Mouse (Mus musculus) stomach, postnatal 0 days (tissue): ENCODE data around the gene Col13a1.

Experiments used
- CTCF ChIP-seq: IDR thresholded peaks from 2 replicates; pipeline ENCODE4 v1.5.1; 2016; ENCODE audit warnings: antibody characterized with exemption, low read depth, mild to moderate bottlenecking, moderate library complexity
- EP300 ChIP-seq: optimal IDR thresholded peaks from 2 replicates; pipeline ENCODE3; 2016; ENCODE audit warnings: antibody characterized with exemption

DNA sequence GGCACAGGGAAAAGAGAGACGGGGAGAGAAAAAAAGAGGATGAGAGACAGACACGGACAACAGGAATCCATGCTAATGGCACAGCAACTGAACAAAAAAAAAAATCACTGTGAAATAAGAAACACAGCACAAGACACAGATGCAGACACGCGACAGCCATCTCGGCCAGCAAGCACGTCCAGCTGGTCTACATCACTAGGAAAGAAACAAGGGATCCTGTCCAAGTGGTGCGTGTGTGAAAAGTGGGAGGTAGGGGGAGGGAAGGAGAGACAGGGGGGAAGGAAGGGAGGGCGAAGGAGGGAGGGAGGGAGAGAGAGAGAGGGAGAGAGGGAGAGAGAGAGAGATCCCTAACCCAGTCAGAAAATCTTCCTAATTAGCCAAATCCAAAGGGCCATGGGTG lies 73.6 kb downstream of the Col13a1 start:
- TF ChIP-seq CTCF (no peak), EP300 (no peak)
